Mouse (Mus musculus): Measurements from ENCODE around the gene Ddhd1. TPM values are rescaled to one million over a fixed set of nuclear protein-coding genes. Genes with fewer than 3 reads are reported as not detected.

Gene Ddhd1
- 14.0 and 16.1 TPM in 2 replicates for polyA plus RNA-seq (2012; rRNA removed)

DNA sequence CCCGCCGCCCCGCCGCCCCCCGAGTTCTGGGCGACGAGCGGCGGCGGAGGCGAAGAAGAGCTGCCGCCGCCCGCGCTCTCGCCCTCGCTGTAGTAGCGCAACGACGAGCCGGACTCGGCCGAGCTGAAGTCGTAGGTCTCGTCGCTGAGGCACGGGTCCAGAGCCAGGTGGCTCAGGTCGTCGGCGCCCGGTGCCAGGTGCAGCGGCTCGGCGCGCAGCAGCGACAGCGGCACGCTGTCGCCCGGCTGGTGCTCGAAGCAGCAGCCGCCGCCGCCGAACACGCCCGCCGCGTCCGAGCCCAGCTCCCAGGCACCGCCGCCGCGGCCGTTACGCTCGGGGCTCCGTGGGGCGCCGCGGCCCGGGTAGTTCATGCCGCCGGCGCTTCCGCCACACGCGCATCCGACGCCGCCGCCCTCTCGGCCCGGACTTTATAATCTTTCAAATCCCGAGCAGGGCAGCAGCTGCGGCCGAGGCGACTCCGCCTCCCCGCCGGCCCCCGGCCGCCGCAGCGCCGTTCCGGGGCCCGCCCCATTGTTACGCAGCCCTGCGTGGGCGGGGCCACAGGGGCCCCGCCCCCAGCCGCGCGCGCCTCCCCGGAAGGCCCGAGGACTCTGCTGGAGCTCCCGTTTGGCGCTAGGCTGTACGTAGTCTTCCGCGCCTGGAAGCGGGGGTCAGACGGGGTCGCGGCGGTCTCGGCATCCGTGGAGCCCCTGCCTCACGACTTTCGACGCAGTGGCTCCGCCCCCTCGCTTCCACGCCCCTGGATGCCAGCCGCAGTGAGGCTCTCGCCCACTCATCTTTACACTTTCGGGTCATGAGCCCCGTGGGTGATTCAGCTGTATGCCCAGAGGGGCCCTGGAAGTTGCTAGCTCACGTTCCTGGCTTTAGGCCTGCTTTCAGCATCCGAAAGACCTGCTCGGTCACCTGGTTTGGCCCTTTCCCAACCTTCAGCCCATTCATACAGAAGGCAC, at the start of gene Ddhd1:
Gene Ddhd1 (minus strand): TSS at position 503 of the 971 bp plus-strand sequence.

Other genes with a start within 250 kb of the Ddhd1 start
- gene Fermt2, start 128.0 kb downstream of the Ddhd1 start, polyA plus RNA-seq (2012; rRNA removed) = 13.8 and 14.1 TPM in 2 replicates